Mouse (Mus musculus) neutrophil, adult 5-6 weeks (primary cell): ENCODE results near the gene Tmem8. TPM values are rescaled to one million over a fixed set of nuclear protein-coding genes. Genes with fewer than 3 reads are reported as not detected.
A peak's percentile ranks its signal among the peaks of the same experiment; 100 is the strongest.

Experiments used
- ATAC-seq: fragments of 151-379, 151-347 bp; 2 replicates; pipeline ENCODE4 v1.8.0; 2017; ENCODE audit warnings: mild to moderate bottlenecking, moderate TSS enrichment; ENCODE audit not compliant: insufficient number of reproducible peaks, poor library complexity, low FRiP score, severe bottlenecking; ENCODE audit errors: extremely low read depth
- total RNA-seq: library from RNA; stranded (forward); fragments of 200-1000 nt; gene quantifications from 2 replicates; pipeline ENCODE4 v1.2.3, GENCODE M21; 2017

Gene Tmem8
- total RNA-seq, 1 experiment from 2014 or later: 15.5 TPM

GRCm38 (mm10) chr17:26137106-26137750 lies 24.1 kb downstream of the Tmem8 start:
- ATAC-seq: no peak

DNA sequence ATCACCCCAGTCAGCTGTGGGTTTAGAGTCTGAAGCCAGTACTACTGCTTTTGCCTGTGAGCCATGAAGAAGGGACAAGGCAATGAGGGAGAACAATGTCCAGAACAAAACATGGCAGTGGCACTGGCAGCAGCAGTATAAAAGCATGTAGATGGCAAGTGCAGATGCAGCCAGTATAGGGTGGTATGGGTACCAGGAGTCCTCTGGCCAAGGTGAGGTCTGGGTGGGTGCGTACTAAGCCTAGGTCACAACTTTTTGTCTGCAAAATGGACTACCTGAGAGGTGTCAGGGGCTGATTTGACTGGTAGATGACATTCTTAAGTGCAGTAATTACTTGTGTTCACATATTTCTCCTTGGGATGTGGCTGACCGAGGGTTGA lies 24.6 kb downstream of the Tmem8 start:
- ATAC-seq: no peak

DNA sequence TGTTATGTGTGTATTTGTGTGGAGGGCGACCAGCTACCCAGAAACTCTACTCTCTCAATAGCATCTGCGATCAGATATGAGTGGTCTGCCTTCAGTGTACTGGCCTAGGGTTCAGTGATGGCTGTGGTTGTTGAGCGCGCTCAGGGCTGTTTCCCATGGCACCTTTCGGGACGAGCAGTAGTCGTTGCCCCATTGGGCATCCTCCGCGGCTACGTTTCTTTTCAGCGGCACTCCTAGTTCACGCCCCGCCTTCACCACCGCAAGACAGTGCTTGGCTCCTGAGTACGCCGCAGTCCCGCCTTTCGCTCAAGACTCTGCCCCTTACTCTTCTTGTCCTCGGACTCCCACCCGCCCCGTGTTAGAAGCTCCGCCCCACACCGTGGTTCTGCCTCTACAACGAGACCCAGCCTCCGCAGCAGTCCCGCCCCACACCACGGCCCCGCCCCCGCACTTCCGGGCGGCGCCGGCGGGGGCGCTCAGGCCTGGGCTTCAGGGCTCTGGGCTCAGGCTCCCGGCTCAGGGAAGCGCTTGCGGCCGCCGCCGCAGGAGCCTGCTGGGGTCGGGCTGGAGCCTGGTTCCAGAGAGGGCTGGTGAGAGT lies 25.2 kb downstream of the Tmem8 start, which contains the start of gene Axin1:
Axin1 (plus strand) TSS at position 450 of the 598 bp plus-strand sequence.
- ATAC-seq: peak; percentile 92

DNA sequence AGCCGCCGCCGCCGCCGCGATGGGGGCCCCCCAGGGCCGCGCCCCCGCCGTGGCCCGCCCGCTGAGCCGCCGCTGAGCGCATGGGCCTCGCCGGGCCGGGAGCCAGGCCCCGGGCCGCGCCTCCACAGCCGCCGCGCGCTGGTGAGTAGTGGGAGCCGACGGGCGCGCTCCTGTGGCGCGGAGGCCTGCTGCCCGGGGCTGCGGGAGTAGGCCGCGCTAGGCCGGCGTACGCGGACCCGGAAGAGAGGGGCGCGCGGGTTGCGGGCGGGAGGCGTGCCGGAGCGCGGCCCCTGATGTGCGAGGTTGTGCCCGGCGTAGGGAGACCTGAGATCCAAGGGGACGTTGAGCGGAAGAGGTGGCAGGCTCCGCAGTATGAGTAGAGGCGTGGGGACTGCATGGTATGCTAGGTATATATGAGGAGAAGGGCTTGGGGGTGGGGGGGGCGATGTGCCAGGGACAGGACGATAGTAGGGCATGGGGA lies 25.8 kb downstream of the Tmem8 start:
- no peak for ATAC-seq

DNA sequence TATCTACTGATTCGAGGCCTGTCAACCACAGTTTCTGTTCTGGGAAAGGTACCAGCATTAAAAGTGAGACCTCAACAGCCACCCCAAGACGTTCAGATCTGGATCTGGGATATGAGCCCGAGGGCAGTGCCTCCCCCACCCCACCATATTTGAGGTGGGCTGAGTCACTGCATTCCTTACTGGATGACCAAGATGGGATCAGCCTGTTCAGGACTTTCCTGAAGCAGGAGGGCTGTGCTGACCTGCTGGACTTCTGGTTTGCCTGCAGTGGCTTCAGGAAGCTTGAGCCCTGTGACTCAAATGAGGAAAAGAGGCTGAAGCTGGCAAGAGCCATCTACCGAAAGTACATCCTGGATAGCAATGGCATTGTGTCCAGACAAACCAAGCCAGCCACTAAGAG lies 29.7 kb downstream of the Tmem8 start:
- no peak for ATAC-seq

DNA sequence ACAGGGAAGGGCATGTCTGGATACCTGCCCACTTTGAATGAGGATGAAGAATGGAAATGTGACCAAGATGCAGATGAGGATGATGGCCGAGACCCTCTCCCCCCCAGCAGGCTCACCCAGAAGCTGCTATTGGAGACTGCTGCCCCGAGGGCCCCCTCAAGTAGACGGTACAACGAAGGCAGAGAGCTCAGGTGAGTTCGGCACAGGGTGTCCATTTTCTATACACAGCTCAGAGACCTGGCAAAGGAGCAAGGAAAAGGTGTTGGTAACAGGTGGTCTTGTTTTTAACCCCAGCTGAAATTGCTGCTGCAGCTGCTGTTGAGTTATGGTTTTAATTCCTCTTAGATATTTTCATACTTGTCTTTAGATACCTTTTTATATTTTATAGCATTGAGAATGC lies 30.3 kb downstream of the Tmem8 start:
- no peak for ATAC-seq

GRCm38 (mm10) chr17:26149056-26149455 lies 36.0 kb downstream of the Tmem8 start:
- no peak for ATAC-seq

GRCm38 (mm10) chr17:26151886-26152630 lies 39.0 kb downstream of the Tmem8 start:
- ATAC-seq: no peak

DNA sequence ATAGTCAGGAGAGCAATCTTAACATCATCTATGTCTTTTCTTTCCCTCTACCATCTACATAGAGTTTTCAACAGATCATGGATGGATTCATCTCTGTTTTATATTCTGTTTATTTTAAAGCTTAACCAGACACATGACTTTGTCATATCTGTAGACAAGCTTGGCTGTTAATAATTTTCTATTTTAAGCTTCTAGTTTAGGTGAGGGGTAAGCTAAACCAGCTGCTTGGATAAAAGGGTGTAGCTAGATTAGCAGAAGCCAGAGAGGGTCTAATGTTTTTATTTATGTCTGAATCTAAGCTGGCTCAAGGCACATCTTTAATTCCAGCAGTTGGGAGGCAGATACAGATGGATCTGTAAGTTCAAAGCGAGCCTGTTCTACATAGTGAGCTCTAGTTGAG lies 49.6 kb downstream of the Tmem8 start:
- ATAC-seq: no peak

DNA sequence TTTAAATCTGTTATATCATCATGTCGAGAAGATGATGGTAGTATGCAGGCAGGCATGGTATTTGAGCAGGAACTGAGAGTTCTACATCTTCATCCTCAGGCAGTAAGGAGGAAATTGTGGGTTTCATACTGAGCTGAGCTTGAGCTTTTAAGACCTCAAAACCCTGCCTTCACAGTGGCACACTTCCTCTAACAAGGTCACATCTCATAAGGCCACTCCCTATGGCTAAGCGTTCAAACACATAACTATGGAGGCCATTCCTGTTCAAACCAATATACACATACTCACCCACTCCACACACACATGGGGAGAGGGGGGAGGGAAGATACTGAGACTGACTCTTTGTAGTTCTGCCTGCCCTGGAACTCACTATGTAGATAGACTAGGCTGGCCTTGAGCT lies 54.9 kb downstream of the Tmem8 start:
- ATAC-seq: peak; percentile 94

Other genes with a start within 250 kb of the Tmem8 start
- 1.2 TPM in 1 of 2 replicates, not detected in the other for gene Mcrip2, start 244.5 kb upstream of the Tmem8 start, total RNA-seq
- 5.8 and 7.1 TPM in 2 replicates for gene Mettl26, start 238.2 kb upstream of the Tmem8 start, total RNA-seq
- 2.0 and 3.0 TPM in 2 replicates for gene Wfikkn1, start 232.4 kb upstream of the Tmem8 start, total RNA-seq
- 6.5 and 7.8 TPM in 2 replicates for gene Rab40c, start 193.6 kb upstream of the Tmem8 start, total RNA-seq
- 23.3 and 28.6 TPM in 2 replicates for gene Pigq, start 168.4 kb upstream of the Tmem8 start, total RNA-seq
- not detected in 2 replicates for gene Nhlrc4, start 168.3 kb upstream of the Tmem8 start, total RNA-seq
- gene A930017K11Rik, start 160.7 kb upstream of the Tmem8 start, total RNA-seq: not detected in 2 replicates
- gene Capn15, start 127.5 kb upstream of the Tmem8 start, total RNA-seq: 9.2 and 10.2 TPM in 2 replicates
- 2.8 and 3.7 TPM in 2 replicates for gene Rab11fip3, start 43.7 kb upstream of the Tmem8 start, total RNA-seq
- gene Decr2, start 23.0 kb upstream of the Tmem8 start, total RNA-seq: 5.0 and 5.5 TPM in 2 replicates
- gene Nme4, start 17.7 kb upstream of the Tmem8 start, total RNA-seq: 2.7 TPM in 1 of 2 replicates, not detected in the other
- gene Mrpl28, start 10.2 kb downstream of the Tmem8 start, total RNA-seq: 10.7 and 19.7 TPM in 2 replicates
- 152 and 244 TPM in 2 replicates for gene Axin1, start 25.4 kb downstream of the Tmem8 start, total RNA-seq
- not detected in 2 replicates for gene Pdia2, start 85.8 kb downstream of the Tmem8 start, total RNA-seq
- gene Rgs11, start 89.7 kb downstream of the Tmem8 start, total RNA-seq: 1.5 and 3.6 TPM in 2 replicates
- gene Arhgdig, start 94.5 kb downstream of the Tmem8 start, total RNA-seq: not detected in 2 replicates
- gene Fam234a, start 130.9 kb downstream of the Tmem8 start, total RNA-seq: 17.6 and 18.3 TPM in 2 replicates
- gene Luc7l, start 139.6 kb downstream of the Tmem8 start, total RNA-seq: 99.0 and 102 TPM in 2 replicates